Mouse (Mus musculus): ENCODE results near the gene Nagpa. TPM values are rescaled to one million over a fixed set of nuclear protein-coding genes. Genes with fewer than 3 reads are reported as not detected.

Gene Nagpa
- 17.7 and 18.1 TPM in 2 replicates for polyA plus RNA-seq (2015; fragmentation: Nextera tagmentation; extraction: Ambion mirVana)

DNA sequence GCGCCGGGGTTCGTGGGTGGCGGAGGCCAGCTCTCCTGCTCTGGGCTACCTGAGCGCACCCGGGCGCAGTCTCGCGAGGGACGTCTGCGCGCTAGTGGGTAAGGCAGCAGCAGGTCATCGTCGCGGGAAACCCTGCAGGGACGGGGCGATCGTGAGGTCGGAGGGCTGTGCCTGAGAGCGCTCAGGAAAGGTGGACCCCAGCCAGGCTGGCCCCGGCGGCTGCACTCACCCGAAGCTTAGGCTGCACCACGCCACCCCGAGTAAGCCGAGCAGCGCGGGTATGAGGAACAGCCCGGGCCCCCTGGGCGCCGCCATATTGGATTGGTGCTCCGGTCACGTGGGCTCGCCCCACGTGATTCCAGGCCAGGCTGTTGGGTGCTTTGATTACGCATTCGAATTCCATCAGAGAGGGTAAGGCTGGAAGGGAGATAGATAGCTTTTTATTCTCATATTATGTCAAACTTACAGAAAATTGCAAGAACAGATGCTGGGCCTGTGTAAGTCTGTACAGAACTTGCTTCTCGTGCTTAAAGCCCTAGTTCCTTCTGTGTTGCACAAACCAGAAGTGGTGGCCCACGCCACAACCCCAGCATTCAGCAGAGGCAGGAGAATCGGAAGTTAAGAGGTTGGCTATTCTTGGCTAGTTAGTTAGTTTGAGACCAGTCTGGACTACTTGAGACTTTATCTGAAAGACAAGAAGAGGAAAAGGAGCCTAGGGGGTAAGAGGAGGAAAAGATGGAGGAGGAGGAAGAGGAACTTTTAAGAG is at the start of gene Nagpa:
TSS of gene Nagpa (minus strand) at position 345 of the 766 bp plus-strand sequence.
- Histone ChIP-seq H3K4me2 (ENCODE audit: low read depth, low read length) (peak within 1 kb of the TSS; percentile 98), H3K27ac (ENCODE audit: low read length) (peak within 1 kb of the TSS; percentile 20; the same call in 1 of the 2 replicates), H3K9me3 (replicated peaks; ENCODE audit: control insufficient read depth, low read length) (no peaks in the 10 kb centered on the region), H3K4me1 (ENCODE audit: control insufficient read depth, insufficient read depth, low read length) (peaks cover 6% of the 10 kb centered on the region), H3K9ac (ENCODE audit: low read length) (peak within 1 kb of the TSS; percentile 81), H3K27me3 (ENCODE audit: control insufficient read depth, insufficient read depth, low read length) (no peaks in the 10 kb centered on the region), H3K4me3 (ENCODE audit: low read length) (peak within 1 kb of the TSS; percentile 88), H3K36me3 (ENCODE audit: control insufficient read depth, insufficient read depth) (no peaks in the 10 kb centered on the region)
- peak; percentile 80 for ATAC-seq (replicated peaks; ENCODE audit: extremely low read depth, insufficient read depth, low FRiP score)
- 3% methylated on average over 40 of the region's 40 CpGs for WGBS

DNA sequence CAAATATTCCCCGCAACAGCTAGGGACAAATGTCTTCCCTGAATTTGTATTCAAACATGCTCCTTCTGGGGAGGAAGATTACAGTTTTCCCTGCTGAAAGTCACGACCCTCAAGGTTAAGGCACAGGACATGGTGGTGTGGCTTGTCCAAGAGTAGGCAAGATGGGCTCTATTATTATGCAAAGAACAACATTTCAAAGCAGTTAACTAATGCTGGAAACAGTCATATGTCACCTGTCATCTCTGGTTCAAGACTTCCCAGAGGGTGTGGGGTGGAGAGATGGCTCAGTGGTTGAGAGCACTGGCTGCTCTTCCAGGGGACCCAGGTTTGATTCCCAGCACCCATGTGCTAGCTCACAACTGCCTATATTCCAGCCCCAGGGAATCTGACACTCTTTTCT is 48.4 kb upstream of the Nagpa start:
- H3K27ac ChIP-seq (ENCODE audit: low read length), result no peak overlapping the region
- H3K36me3 ChIP-seq (ENCODE audit: control insufficient read depth, insufficient read depth), result peaks cover 14% of the 10 kb centered on the region
- H3K4me1 ChIP-seq (ENCODE audit: control insufficient read depth, insufficient read depth, low read length), result peaks cover 11% of the 10 kb centered on the region; the same call in 1 of the 2 replicates
- no peak overlapping the region for H3K4me2 ChIP-seq (ENCODE audit: low read depth, low read length)
- WGBS, result 95% methylated on average over 2 of the region's 2 CpGs
- no peaks in the 10 kb centered on the region for H3K27me3 ChIP-seq (ENCODE audit: control insufficient read depth, insufficient read depth, low read length)
- H3K9ac ChIP-seq (ENCODE audit: low read length), result no peak overlapping the region
- no peak overlapping the region for H3K4me3 ChIP-seq (ENCODE audit: low read length)
- ATAC-seq (replicated peaks; ENCODE audit: extremely low read depth, insufficient read depth, low FRiP score), result no peak
- no peaks in the 10 kb centered on the region for H3K9me3 ChIP-seq (replicated peaks; ENCODE audit: control insufficient read depth, low read length)

DNA sequence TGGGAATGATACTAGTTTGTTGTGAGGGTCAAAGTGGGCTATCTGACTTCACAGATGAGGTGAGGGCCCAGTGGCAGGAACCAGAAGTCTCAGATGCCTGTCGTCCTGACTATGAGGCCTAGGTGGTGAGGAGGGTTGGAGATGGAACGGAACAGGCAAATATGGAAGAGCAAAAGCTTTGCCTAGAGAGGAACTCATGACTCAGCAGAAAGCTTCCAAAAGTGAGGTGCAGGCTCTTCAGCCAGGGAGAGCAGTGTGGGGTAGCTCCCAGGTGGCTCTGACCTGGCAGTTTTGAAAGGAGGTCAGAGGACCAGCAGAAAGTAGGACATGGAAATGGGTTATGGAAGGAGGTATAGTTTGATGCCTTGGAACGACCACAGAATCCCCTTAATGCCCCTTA is 47.1 kb upstream of the Nagpa start:
- no peak for ATAC-seq (replicated peaks; ENCODE audit: extremely low read depth, insufficient read depth, low FRiP score)
- Histone ChIP-seq H3K27ac (ENCODE audit: low read length) (no peak overlapping the region), H3K36me3 (ENCODE audit: control insufficient read depth, insufficient read depth) (peaks cover 19% of the 10 kb centered on the region), H3K4me2 (ENCODE audit: low read depth, low read length) (no peak overlapping the region), H3K27me3 (ENCODE audit: control insufficient read depth, insufficient read depth, low read length) (no peaks in the 10 kb centered on the region), H3K4me3 (ENCODE audit: low read length) (no peak overlapping the region), H3K4me1 (ENCODE audit: control insufficient read depth, insufficient read depth, low read length) (peaks cover 11% of the 10 kb centered on the region; the same call in 1 of the 2 replicates), H3K9ac (ENCODE audit: low read length) (no peak overlapping the region), H3K9me3 (replicated peaks; ENCODE audit: control insufficient read depth, low read length) (no peaks in the 10 kb centered on the region)
- 86% methylated on average over 3 of the region's 3 CpGs for WGBS

DNA sequence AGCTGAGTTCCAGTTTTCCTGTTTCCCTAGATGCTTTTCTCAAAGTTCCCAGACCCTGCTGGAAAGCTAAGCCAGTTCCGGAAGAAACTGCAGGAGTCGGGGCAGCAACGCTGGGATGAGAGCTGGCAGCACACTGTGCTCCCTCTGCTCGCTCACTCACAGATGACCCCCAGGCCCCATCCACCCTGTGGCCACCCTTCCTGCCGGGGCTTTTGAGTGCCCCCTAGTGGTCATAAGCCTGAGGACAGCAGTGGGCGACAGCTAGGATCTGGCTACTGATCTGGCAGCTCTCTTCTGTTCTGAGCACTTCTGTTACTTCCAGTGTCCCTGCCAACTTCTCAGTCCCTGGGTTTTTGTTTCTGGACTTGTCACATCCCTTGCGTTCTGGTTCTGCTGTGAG is 40.6 kb upstream of the Nagpa start:
- Histone ChIP-seq H3K9ac (ENCODE audit: low read length) (no peak overlapping the region), H3K27me3 (ENCODE audit: control insufficient read depth, insufficient read depth, low read length) (no peaks in the 10 kb centered on the region), H3K27ac (ENCODE audit: low read length) (no peak overlapping the region), H3K4me1 (ENCODE audit: control insufficient read depth, insufficient read depth, low read length) (no peaks in the 10 kb centered on the region), H3K9me3 (replicated peaks; ENCODE audit: control insufficient read depth, low read length) (no peaks in the 10 kb centered on the region), H3K36me3 (ENCODE audit: control insufficient read depth, insufficient read depth) (peaks cover 26% of the 10 kb centered on the region), H3K4me2 (ENCODE audit: low read depth, low read length) (no peak overlapping the region), H3K4me3 (ENCODE audit: low read length) (no peak overlapping the region)
- WGBS, result 28% methylated on average over 7 of the region's 7 CpGs
- peak; percentile 74 for ATAC-seq (replicated peaks; ENCODE audit: extremely low read depth, insufficient read depth, low FRiP score)

DNA sequence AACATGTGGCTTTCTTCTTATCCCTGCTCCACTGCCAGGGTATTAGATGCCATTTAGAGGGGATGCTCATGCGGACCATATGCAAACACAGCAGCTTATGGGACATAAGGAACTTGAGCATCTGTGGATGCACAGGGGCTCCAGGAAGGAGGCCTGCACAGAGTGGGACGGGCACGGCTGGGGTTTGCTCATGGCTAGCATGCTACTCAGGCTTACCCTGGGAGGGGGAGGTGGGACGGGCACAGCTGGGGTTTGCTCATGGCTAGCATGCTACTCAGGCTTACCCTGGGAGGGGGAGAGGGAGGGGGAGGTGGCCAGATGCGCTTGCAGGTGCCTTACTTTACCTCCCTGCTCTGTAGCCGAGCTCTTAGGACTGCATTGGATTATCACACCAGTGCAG is 39.1 kb upstream of the Nagpa start:
- Histone ChIP-seq H3K9ac (ENCODE audit: low read length) (no peak overlapping the region), H3K36me3 (ENCODE audit: control insufficient read depth, insufficient read depth) (peaks cover 22% of the 10 kb centered on the region), H3K4me2 (ENCODE audit: low read depth, low read length) (no peak overlapping the region), H3K27ac (ENCODE audit: low read length) (no peak overlapping the region), H3K4me1 (ENCODE audit: control insufficient read depth, insufficient read depth, low read length) (no peaks in the 10 kb centered on the region), H3K27me3 (ENCODE audit: control insufficient read depth, insufficient read depth, low read length) (no peaks in the 10 kb centered on the region), H3K9me3 (replicated peaks; ENCODE audit: control insufficient read depth, low read length) (no peaks in the 10 kb centered on the region), H3K4me3 (ENCODE audit: low read length) (no peak overlapping the region)
- WGBS, result 88% methylated on average over 6 of the region's 6 CpGs
- no peak for ATAC-seq (replicated peaks; ENCODE audit: extremely low read depth, insufficient read depth, low FRiP score)

DNA sequence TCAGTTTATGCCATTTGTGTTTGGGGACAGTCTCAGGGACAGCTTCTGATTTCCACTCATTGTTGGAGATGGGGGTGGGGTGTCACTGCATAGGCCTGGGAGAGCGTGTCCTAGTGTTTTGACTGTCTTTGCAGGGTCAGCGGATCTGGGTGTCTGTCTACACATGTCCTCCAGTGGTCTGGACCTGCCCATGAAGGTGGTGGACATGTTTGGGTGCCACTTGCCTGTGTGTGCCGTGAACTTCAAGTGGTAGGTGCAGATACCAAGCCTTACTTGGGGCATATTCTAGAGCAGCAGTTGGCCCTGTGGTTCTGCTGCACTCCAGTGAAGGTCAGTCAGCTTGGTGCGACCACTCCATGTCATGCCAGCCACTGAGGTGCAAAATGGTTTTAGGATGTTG is 38.5 kb upstream of the Nagpa start:
- WGBS, result 84% methylated on average over 4 of the region's 4 CpGs
- H3K36me3 ChIP-seq (ENCODE audit: control insufficient read depth, insufficient read depth), result peaks cover 19% of the 10 kb centered on the region
- no peak overlapping the region for H3K27ac ChIP-seq (ENCODE audit: low read length)
- H3K9me3 ChIP-seq (replicated peaks; ENCODE audit: control insufficient read depth, low read length), result no peaks in the 10 kb centered on the region
- no peak for ATAC-seq (replicated peaks; ENCODE audit: extremely low read depth, insufficient read depth, low FRiP score)
- H3K4me2 ChIP-seq (ENCODE audit: low read depth, low read length), result no peak overlapping the region
- H3K4me3 ChIP-seq (ENCODE audit: low read length), result no peak overlapping the region
- no peaks in the 10 kb centered on the region for H3K4me1 ChIP-seq (ENCODE audit: control insufficient read depth, insufficient read depth, low read length)
- no peak overlapping the region for H3K9ac ChIP-seq (ENCODE audit: low read length)
- H3K27me3 ChIP-seq (ENCODE audit: control insufficient read depth, insufficient read depth, low read length), result no peaks in the 10 kb centered on the region

DNA sequence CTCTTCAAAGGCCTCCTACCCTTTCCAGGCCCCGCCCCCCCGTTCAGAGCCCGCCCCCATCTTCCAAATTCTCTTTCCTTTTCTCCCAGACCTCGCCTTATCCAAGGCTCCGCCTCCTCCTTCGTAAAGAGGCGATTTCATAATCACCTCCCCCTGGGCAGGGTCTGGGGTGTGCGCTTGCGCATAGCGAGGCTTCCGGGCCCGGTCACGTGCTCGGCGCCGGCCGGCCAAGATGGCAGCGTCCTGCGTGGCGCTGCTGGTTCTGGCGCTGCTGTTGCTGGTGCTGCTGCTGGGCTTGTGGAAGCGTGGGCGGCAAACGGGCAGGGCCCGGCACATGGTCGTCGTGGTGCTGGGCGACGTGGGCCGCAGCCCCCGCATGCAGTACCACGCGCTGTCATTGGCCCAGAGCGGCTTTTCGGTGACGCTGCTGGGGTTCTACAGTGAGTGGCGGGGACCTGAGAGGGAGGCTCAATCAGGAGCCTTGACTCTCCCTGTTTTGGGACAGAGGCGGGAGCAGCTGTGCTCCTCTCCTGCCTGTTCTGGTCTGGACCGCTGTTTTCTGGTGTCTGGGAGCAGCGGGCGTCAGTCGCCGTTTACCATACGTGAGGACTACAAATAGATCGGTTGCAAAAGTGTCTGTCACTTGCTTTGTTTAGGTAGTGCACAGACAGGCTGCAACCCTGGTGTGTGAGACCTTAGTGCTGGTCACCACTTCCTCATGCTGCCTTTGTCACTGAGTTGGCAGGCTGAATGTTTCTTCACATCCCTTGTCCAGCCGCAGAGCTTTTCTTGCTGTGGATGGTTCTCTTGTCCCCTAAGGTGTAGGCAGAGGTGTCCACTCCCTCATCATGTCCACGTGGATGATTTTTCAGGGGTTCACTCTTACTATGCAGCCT is 29.9 kb upstream of the Nagpa start, which contains the start of gene Alg1:
TSS of gene Alg1 (plus strand) at position 204 of the 896 bp plus-strand sequence.
- Histone ChIP-seq H3K9ac (ENCODE audit: low read length) (peak within 1 kb of the TSS; percentile 88), H3K9me3 (replicated peaks; ENCODE audit: control insufficient read depth, low read length) (peaks cover 3% of the 10 kb centered on the region; the same call in 1 of the 2 replicates), H3K27me3 (ENCODE audit: control insufficient read depth, insufficient read depth, low read length) (no peaks in the 10 kb centered on the region), H3K36me3 (ENCODE audit: control insufficient read depth, insufficient read depth) (no peaks in the 10 kb centered on the region), H3K27ac (ENCODE audit: low read length) (peak within 1 kb of the TSS; percentile 47; the same call in 1 of the 2 replicates), H3K4me2 (ENCODE audit: low read depth, low read length) (peak within 1 kb of the TSS; percentile 87), H3K4me1 (ENCODE audit: control insufficient read depth, insufficient read depth, low read length) (peaks cover 7% of the 10 kb centered on the region), H3K4me3 (ENCODE audit: low read length) (peak within 1 kb of the TSS; percentile 88)
- 1% methylated on average over 47 of the region's 47 CpGs for WGBS
- ATAC-seq (replicated peaks; ENCODE audit: extremely low read depth, insufficient read depth, low FRiP score), result peak; percentile 94

DNA sequence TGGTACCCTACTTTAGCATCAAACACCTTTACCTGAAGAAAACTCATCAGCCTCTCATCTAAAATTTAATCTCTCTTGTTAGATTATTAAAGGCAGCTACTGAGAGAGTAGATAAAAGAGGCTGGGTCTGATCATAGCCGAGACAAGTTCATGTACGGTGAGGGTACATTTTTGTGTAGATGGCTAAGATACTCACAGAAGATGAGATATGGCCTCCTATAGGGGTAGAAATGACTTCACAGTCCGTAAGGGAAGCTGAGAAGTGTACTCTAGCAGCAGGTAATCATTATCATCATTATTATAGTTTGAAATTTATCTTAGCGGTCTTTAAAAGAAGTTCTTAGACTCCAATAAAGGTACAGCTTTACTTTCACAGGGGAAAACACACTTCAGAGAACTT is 29.2 kb upstream of the Nagpa start:
- no peaks in the 10 kb centered on the region for H3K36me3 ChIP-seq (ENCODE audit: control insufficient read depth, insufficient read depth)
- peaks cover 3% of the 10 kb centered on the region; the same call in 1 of the 2 replicates for H3K9me3 ChIP-seq (replicated peaks; ENCODE audit: control insufficient read depth, low read length)
- ATAC-seq (replicated peaks; ENCODE audit: extremely low read depth, insufficient read depth, low FRiP score), result no peak; the same call in 1 of the 2 replicates
- peaks cover 7% of the 10 kb centered on the region for H3K4me1 ChIP-seq (ENCODE audit: control insufficient read depth, insufficient read depth, low read length)
- H3K9ac ChIP-seq (ENCODE audit: low read length), result no peak overlapping the region
- no peaks in the 10 kb centered on the region for H3K27me3 ChIP-seq (ENCODE audit: control insufficient read depth, insufficient read depth, low read length)
- 71% methylated on average over 4 of the region's 4 CpGs for WGBS
- H3K4me3 ChIP-seq (ENCODE audit: low read length), result peak overlapping the region; percentile 88
- no peak overlapping the region for H3K27ac ChIP-seq (ENCODE audit: low read length)
- peak overlapping the region; percentile 49 for H3K4me2 ChIP-seq (ENCODE audit: low read depth, low read length)
